Mouse (Mus musculus): ENCODE data around the gene Ilf2. TPM values are rescaled to one million over a fixed set of nuclear protein-coding genes. Genes with fewer than 3 reads are reported as not detected.

Gene Ilf2
- polyA plus RNA-seq, 1 experiment from 2014 or later, result 340 TPM

DNA sequence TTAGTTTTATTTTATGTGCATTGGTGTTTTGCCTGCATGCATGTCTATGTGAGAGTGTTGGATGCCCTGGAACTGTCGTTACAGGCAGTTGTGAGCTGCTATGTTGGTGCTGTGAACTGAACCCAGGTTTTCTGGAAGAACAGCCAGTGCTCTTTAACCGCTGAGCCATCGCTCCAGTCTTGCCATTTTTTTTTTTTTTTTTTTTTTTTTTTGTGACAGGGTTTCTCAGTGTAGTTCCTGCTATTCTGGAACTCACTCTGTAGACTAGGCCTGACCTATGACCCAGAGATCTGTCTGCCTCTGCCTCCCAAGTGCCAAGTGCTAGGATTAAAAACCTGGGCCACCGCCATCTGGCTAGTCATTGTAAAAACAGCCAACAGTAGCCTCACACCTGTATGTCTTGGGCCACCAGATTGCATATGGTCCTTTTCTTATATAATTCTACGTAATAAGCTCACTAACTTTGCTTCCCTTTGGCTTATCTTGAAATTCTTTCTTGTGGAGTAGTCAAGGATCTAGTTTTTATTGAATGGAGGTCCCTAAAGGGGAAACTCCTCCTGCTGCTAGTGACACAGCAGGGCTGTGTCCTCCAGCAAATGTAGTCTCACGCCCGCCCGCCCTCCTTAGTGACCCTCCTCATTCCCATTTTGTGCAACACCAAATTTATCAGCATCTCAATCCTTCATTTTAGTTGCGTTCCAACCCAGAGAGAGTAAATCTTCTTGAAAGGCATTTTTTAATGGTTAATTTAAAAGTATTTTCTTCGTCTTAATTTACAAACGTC lies 30.3 kb upstream of the Ilf2 start:
- WGBS, result 71% methylated on average over 11 of the region's 11 CpGs
- Histone ChIP-seq H3K4me3 (peak overlapping the region; percentile 40), H3K36me3 (no peaks in the 10 kb centered on the region), H3K4me2 (replicated peaks) (peak overlapping the region; percentile 62), H3K27ac (replicated peaks) (peak overlapping the region; percentile 73; the same call in 1 of the 2 replicates), H3K9ac (replicated peaks) (no peak overlapping the region), H3K4me1 (peaks cover 12% of the 10 kb centered on the region), H3K9me3 (no peaks in the 10 kb centered on the region), H3K27me3 (no peaks in the 10 kb centered on the region)
- no peak for ATAC-seq (replicated peaks)

DNA sequence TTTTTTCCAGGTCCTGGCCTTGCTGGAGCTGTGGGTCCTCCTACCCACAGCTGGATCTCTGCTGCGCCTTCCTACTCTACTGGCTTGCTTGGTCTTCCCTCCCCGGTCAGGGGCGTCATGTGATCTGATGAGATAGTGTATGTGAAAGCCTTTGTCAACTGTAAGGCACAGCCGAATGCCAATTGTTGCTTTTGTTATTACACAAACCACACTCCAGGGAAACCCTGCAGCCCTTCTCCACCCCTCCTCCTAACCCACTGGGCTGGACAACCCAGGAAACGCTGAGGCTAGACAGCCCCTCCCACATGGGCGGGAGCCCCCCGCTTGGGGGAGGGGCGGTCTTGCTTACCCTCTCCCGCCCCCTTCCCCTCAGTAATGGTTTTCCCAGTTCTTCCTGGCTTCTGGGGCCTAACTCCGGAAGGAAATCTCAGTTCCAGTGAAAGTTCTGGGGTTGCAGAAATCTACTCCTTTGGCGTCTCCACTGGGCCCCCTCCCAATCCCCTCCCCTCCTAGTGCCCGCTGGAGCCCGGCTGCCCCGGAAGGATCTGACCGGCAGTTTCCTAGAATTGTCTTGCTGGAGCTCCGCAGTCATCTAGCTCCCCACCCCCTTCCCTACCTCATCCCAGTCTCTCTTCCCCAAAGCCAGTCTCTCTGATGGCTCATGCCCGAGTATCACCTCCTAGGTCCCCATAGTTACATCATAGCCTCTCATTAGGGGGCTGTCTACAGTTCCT lies 29.4 kb upstream of the Ilf2 start:
- peak overlapping the region; percentile 40 for H3K4me3 ChIP-seq
- H3K9me3 ChIP-seq, result no peaks in the 10 kb centered on the region
- H3K4me1 ChIP-seq, result peaks cover 12% of the 10 kb centered on the region
- H3K36me3 ChIP-seq, result no peaks in the 10 kb centered on the region
- H3K9ac ChIP-seq (replicated peaks), result peak overlapping the region; percentile 47
- WGBS, result 2% methylated on average over 17 of the region's 17 CpGs
- peak overlapping the region; percentile 73 for H3K27ac ChIP-seq (replicated peaks)
- ATAC-seq (replicated peaks), result peak; percentile 91
- H3K27me3 ChIP-seq, result no peaks in the 10 kb centered on the region
- H3K4me2 ChIP-seq (replicated peaks), result peak overlapping the region; percentile 62

DNA sequence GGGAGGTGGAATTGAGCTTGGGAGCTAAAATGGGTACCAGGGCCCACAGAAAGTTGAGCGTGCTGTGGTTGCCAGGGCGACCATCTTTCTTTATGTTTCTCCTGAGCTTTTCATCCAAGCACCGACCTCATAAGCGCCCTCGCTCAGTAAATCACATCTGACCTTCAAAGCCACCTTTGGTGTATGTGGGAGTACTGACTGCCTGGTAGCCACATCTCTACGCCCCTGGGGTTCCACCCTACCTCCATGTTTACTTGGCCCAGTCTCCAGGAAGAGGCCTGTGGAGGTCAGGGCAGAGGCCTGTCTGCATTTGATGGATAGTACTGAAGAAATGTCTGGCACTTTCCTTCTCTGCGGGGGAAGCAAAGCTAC lies 28.8 kb upstream of the Ilf2 start:
- Histone ChIP-seq H3K36me3 (no peaks in the 10 kb centered on the region), H3K4me1 (peaks cover 12% of the 10 kb centered on the region), H3K4me2 (replicated peaks) (peak overlapping the region; percentile 62), H3K27ac (replicated peaks) (peak overlapping the region; percentile 73), H3K9ac (replicated peaks) (peak overlapping the region; percentile 47), H3K4me3 (peak overlapping the region; percentile 40), H3K27me3 (no peaks in the 10 kb centered on the region), H3K9me3 (no peaks in the 10 kb centered on the region)
- 48% methylated on average over 7 of the region's 7 CpGs for WGBS
- peak; percentile 31; the same call in 1 of the 2 replicates for ATAC-seq (replicated peaks)

DNA sequence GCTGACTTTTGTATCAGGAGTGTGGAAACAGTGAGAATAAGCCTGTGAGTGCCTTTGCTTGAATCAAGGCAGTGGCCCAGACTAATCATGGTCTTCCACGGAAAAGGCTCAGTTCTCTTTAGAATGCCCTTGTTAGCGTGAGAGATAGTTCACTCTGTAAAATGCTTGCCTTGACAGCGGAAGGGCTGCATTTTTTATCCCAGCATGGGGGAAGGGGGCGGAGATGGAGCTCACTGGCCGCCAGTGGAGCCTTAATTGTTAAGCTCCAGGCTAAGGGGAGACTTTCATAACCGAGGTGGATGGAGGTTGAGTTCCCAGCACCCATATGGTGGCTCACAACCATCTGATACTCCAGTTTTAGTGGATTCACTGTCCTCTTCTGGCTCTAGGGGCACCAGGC lies 27.3 kb upstream of the Ilf2 start:
- H3K4me1 ChIP-seq, result peaks cover 12% of the 10 kb centered on the region
- H3K27me3 ChIP-seq, result no peaks in the 10 kb centered on the region
- no peak overlapping the region for H3K9ac ChIP-seq (replicated peaks)
- H3K27ac ChIP-seq (replicated peaks), result no peak overlapping the region
- no peak overlapping the region for H3K4me3 ChIP-seq
- no peaks in the 10 kb centered on the region for H3K9me3 ChIP-seq
- H3K4me2 ChIP-seq (replicated peaks), result no peak overlapping the region
- 18% methylated on average over 6 of the region's 6 CpGs for WGBS
- H3K36me3 ChIP-seq, result no peaks in the 10 kb centered on the region
- no peak for ATAC-seq (replicated peaks)

DNA sequence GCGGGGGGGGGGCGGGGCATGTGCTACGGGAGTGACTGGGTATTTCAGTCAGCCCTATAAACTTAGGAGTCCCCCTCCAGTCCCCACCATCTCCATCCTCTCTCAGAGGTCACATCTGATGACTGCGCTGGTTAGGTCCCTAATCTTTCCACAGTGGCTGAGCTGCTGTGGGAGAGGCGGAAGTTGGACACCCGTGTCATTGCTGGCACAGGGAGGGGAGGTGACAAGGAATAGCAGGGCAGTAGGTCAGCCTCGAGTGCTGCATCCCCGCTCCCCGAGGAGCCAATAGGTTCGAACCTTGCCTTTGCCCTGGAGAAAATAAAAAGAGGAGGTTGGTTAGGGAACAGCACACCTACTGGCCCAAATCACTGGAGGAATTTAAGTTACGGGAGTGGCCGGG lies 25.1 kb upstream of the Ilf2 start:
- H3K4me2 ChIP-seq (replicated peaks), result no peak overlapping the region
- H3K4me1 ChIP-seq, result peaks cover 12% of the 10 kb centered on the region
- no peaks in the 10 kb centered on the region for H3K36me3 ChIP-seq
- no peaks in the 10 kb centered on the region for H3K9me3 ChIP-seq
- no peak overlapping the region for H3K9ac ChIP-seq (replicated peaks)
- 39% methylated on average over 12 of the region's 12 CpGs for WGBS
- H3K27me3 ChIP-seq, result no peaks in the 10 kb centered on the region
- ATAC-seq (replicated peaks), result no peak
- no peak overlapping the region for H3K27ac ChIP-seq (replicated peaks)
- no peak overlapping the region for H3K4me3 ChIP-seq

DNA sequence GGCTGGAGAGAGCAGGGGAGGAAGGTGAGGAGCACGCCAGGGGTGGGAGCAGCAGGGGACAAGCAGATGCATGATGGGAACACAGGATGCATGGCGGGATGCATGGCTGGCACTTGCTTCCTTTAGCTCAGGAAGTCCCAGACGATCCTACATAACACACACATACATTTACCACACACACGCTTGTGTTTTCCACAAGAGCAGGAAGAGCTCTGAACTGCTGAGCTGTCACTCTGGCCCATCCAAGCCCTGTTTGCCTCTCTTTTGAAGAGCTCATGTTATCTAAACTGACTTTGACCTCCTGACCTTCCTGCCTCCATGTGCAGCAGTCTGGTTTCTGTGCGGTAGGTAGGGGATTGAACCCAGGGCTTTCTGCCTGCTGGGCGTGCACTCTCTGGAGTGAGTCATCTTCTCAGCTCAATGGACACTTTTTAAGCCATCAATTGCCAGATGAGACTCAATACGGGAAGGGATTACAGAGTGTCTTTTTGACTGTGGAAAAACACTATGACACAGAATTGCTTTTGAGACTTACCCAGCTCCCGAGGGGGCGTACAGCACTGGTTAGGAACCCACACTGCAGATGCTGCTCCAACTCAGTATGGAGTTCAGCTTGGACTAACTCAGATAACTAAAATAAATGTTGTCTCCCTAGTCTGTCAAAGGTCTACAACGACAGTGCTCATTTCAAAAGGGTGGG lies 24.4 kb upstream of the Ilf2 start:
- H3K36me3 ChIP-seq, result no peaks in the 10 kb centered on the region
- 65% methylated on average over 10 of the region's 10 CpGs for WGBS
- H3K4me3 ChIP-seq, result no peak overlapping the region
- no peak overlapping the region for H3K4me2 ChIP-seq (replicated peaks)
- no peak overlapping the region for H3K9ac ChIP-seq (replicated peaks)
- ATAC-seq (replicated peaks), result no peak
- H3K4me1 ChIP-seq, result peaks cover 7% of the 10 kb centered on the region
- no peaks in the 10 kb centered on the region for H3K9me3 ChIP-seq
- no peaks in the 10 kb centered on the region for H3K27me3 ChIP-seq
- H3K27ac ChIP-seq (replicated peaks), result no peak overlapping the region

DNA sequence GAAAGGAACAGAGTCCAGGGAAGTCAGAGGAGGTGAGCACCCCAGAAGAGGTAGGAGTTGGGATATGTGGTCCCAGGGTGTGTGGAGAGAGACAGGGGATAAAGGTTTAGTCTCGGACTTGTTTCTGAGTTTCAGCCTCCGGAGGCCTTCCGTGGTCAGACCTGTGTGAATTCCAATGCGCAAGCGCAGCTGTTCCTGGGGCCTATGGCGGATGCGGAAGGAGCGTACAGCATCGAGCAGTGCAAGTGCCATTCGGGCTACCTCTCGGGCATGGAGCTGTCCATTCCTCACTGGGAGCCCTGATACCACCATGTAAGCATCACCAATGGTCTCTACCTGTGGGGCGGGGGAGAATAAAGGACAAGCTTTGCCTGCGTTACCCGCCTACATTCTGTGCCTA lies 21.0 kb upstream of the Ilf2 start:
- Histone ChIP-seq H3K9me3 (no peaks in the 10 kb centered on the region), H3K4me1 (no peaks in the 10 kb centered on the region), H3K27ac (replicated peaks) (no peak overlapping the region), H3K9ac (replicated peaks) (no peak overlapping the region), H3K36me3 (no peaks in the 10 kb centered on the region), H3K4me2 (replicated peaks) (no peak overlapping the region), H3K4me3 (no peak overlapping the region), H3K27me3 (no peaks in the 10 kb centered on the region)
- 90% methylated on average over 14 of the region's 14 CpGs for WGBS
- ATAC-seq (replicated peaks), result no peak

DNA sequence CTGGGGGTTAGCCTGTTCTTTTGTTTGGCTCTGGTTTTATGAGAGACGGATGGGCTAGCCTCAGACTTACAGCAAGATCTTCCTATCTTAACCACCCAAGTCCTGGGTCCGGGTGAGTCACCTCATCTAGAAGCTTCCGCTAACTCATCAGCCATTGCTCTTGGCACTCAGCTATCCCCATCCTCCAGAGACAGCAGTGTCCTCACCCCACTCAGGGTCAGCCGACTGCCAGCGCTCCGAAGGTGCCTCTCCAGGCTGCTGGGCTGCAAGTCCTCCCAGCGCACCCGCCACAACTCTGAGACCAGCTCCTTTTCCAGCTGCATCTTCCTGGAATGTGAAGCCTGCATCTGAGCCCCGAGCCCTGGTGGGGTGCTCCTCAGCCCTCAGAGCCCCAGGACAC lies 16.2 kb upstream of the Ilf2 start:
- no peak for ATAC-seq (replicated peaks)

DNA sequence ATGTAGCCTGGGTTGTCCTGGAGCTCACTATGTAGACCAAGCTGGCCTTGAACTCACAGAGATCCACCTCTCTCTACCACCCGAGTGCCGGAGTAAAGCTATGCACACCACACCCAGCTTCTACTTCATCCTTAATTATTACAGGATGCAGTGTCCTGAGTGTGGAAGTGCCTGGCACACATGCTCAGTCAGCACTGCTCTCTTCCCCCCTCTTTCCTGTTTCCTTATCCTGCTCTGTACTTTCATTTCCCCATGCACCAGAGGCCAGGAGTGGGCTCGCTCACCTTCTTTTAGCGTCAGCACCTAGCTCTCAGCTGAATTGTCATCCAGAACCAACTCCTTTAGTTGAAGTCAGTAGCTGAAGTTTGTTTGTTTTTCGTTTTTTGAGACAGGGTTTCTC lies 15.6 kb upstream of the Ilf2 start:
- Histone ChIP-seq H3K27me3 (peaks cover 32% of the 10 kb centered on the region), H3K4me3 (no peak overlapping the region), H3K9me3 (no peaks in the 10 kb centered on the region), H3K4me1 (peaks cover 5% of the 10 kb centered on the region), H3K36me3 (no peaks in the 10 kb centered on the region), H3K27ac (replicated peaks) (no peak overlapping the region), H3K9ac (replicated peaks) (no peak overlapping the region), H3K4me2 (replicated peaks) (no peak overlapping the region)
- WGBS, result 78% methylated on average over 5 of the region's 5 CpGs
- no peak for ATAC-seq (replicated peaks)

More for the DNA sequence above, 16.2 kb upstream of the Ilf2 start:
- 78% methylated on average over 9 of the region's 9 CpGs for WGBS
- H3K9ac ChIP-seq (replicated peaks), result no peak overlapping the region
- no peaks in the 10 kb centered on the region for H3K36me3 ChIP-seq
- H3K9me3 ChIP-seq, result no peaks in the 10 kb centered on the region
- H3K27me3 ChIP-seq, result peaks cover 27% of the 10 kb centered on the region
- H3K4me2 ChIP-seq (replicated peaks), result no peak overlapping the region
- no peak overlapping the region for H3K27ac ChIP-seq (replicated peaks)
- no peak overlapping the region for H3K4me3 ChIP-seq
- H3K4me1 ChIP-seq, result no peaks in the 10 kb centered on the region

DNA sequence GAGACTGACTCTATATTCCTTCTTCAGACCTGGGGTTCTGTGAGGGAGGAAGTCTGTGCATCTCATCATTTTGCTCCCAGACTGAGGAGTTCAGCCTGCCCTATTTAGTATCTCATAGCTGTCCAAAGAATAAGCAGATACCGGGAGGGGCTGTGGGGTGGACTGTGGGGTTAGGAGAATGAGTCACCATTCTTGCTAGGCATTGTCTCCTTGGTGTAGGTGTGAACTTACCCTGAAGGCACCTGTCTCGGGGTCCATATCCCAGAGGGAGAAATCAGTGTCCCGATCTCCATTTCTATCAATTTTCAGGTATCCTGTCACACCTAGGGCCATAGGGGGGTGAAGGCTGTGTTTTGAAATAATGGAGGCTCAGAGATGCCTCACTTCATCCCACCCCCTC lies 14.0 kb upstream of the Ilf2 start:
- Histone ChIP-seq H3K27me3 (peaks cover 43% of the 10 kb centered on the region), H3K4me2 (replicated peaks) (no peak overlapping the region), H3K36me3 (no peaks in the 10 kb centered on the region), H3K9ac (replicated peaks) (no peak overlapping the region), H3K9me3 (no peaks in the 10 kb centered on the region), H3K4me3 (no peak overlapping the region), H3K4me1 (peaks cover 17% of the 10 kb centered on the region), H3K27ac (replicated peaks) (no peak overlapping the region)
- 88% methylated on average over 3 of the region's 3 CpGs for WGBS
- no peak for ATAC-seq (replicated peaks)

DNA sequence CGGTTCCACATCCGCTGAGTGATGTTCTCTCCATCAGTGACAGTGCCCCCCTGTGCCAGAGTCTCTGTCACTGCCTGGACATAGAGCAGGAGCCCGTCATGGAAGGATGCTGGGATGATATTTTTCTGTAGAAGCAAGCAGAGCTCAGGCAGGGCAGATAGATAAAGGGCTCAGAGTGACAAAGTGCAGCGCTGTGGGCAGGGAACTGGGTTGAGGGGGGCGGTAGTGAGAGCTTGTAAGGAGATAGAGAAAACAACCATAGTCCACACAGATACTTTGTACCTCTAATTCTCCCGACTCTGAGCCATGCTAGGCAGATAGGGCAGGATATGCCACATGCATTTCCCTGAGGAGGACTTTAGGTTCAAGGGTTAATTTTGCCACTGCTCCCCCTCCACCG lies 13.3 kb upstream of the Ilf2 start:
- Histone ChIP-seq H3K4me3 (no peak overlapping the region), H3K4me2 (replicated peaks) (no peak overlapping the region), H3K4me1 (peaks cover 17% of the 10 kb centered on the region), H3K9me3 (no peaks in the 10 kb centered on the region), H3K27me3 (peaks cover 43% of the 10 kb centered on the region), H3K36me3 (no peaks in the 10 kb centered on the region), H3K27ac (replicated peaks) (no peak overlapping the region), H3K9ac (replicated peaks) (no peak overlapping the region)
- WGBS, result 26% methylated on average over 7 of the region's 7 CpGs
- ATAC-seq (replicated peaks), result no peak

DNA sequence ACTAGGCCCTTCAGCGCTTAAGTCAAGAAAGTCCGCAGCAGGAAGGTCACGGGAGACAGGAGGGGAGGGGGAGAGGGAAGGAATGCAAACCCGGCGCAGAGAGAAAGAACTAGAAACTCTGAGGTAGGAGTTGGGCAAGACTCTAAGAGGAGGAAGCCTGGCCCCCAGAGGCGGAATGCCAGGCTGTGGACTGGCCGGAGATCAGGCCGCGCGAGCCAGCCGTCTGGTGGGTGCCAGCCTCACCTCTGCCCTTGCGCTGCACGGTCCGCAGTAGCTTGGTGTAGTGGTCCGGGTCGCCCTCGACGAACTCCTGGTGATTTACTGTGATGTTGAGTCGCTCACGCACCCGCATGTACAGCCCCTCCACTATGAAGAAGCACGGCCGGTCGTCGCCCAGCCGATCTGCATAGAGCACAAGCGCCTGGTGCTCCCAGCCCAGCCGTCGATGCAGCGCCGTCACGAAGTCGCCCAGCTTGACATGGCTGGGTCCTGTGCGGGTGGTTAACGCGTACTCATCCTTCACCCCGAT lies 11.3 kb upstream of the Ilf2 start:
- H3K27ac ChIP-seq (replicated peaks), result no peak overlapping the region
- H3K9ac ChIP-seq (replicated peaks), result no peak overlapping the region
- H3K4me3 ChIP-seq, result peak overlapping the region; percentile 56
- no peak; the same call in 1 of the 2 replicates for ATAC-seq (replicated peaks)
- no peaks in the 10 kb centered on the region for H3K36me3 ChIP-seq
- no peaks in the 10 kb centered on the region for H3K9me3 ChIP-seq
- peaks cover 46% of the 10 kb centered on the region for H3K27me3 ChIP-seq
- 14% methylated on average over 37 of the region's 37 CpGs for WGBS
- peak overlapping the region; percentile 98 for H3K4me2 ChIP-seq (replicated peaks)
- peaks cover 17% of the 10 kb centered on the region for H3K4me1 ChIP-seq

All from forebrain, embryonic 15.5 days (tissue).